Mouse (Mus musculus) kidney, postnatal 0 days (tissue): ENCODE results near the gene Nckap5. TPM values are rescaled to one million over a fixed set of nuclear protein-coding genes. Genes with fewer than 3 reads are reported as not detected.

Experiments
- ATAC-seq: fragments of 200-750 bp; cut with Nextera tagmentation; replicated peaks from 2 replicates; pipeline ENCODE4 v1.8.0; 2017; ENCODE audit warnings: low read depth, moderate number of reproducible peaks, moderate TSS enrichment, moderate library complexity; ENCODE audit not compliant: low FRiP score
- DNase-seq: peaks from one replicate; pipeline ENCODE4 v3.0.0-alpha.2; 2016; ENCODE audit warnings: low spot score
- H3K27ac ChIP-seq: fragments of 300-500 bp; sonication (generic); 2 replicates; pipeline ENCODE4 v1.5.1; 2014; ENCODE audit warnings: mild to moderate bottlenecking
- H3K27me3 ChIP-seq: fragments of 300-500 bp; sonication (generic); 2 replicates; pipeline ENCODE4 v1.6.1; 2014; ENCODE audit warnings: low read length, mixed read lengths; ENCODE audit not compliant: insufficient read depth
- H3K36me3 ChIP-seq: fragments of 300-500 bp; sonication (generic); 2 replicates; pipeline ENCODE4 v1.6.1; 2014; ENCODE audit warnings: low read length, mixed read lengths; ENCODE audit not compliant: insufficient read depth
- H3K4me1 ChIP-seq: fragments of 300-500 bp; sonication (generic); replicated peaks from 2 replicates; pipeline ENCODE4 v1.6.1; 2014; ENCODE audit warnings: antibody characterized with exemption, low read length, mixed read lengths; ENCODE audit not compliant: insufficient read depth
- H3K4me2 ChIP-seq: fragments of 300-500 bp; sonication (generic); 2 replicates; pipeline ENCODE4 v1.6.1; 2014; ENCODE audit warnings: mild to moderate bottlenecking, low read length, moderate library complexity, mixed read lengths
- H3K4me3 ChIP-seq: fragments of 300-500 bp; sonication (generic); replicated peaks from 2 replicates; pipeline ENCODE4 v1.5.1; 2014; ENCODE audit warnings: low read depth, low read length
- H3K9ac ChIP-seq: fragments of 300-500 bp; sonication (generic); 2 replicates; pipeline ENCODE4 v1.6.1; 2014; ENCODE audit warnings: low read depth, low read length
- H3K9me3 ChIP-seq: fragments of 300-500 bp; sonication (generic); replicated peaks from 2 replicates; pipeline ENCODE4 v1.6.1; 2016; ENCODE audit warnings: low read length, inconsistent platforms, mixed read lengths
- CTCF ChIP-seq: IDR thresholded peaks from 2 replicates; pipeline ENCODE4 v1.5.1; 2016; ENCODE audit warnings: antibody characterized with exemption, low read depth, mild to moderate bottlenecking, moderate library complexity
- WGBS: fragments of 180-500 bp; shearing (Covaris S2); extraction: QIAGEN DNeasy Blood & Tissue Kit; methylation state at CpG from one replicate; pipeline ENCODE4 v1.1.7; 2014; 5-methylcytosine and 5-hydroxymethylcytosine counted together
- polyA plus RNA-seq: library from polyadenylated mRNA; unstranded; fragments of >200 nt; fragmentation: Nextera tagmentation; extraction: Ambion mirVana; gene quantifications from 2 replicates; pipeline ENCODE4 v1.2.1, GENCODE M21; 2015

The Nckap5 gene
- polyA plus RNA-seq, 1 experiment from 2014 or later: 4.0 TPM

GRCm38 (mm10) chr1:126616964-126617363 lies 213.6 kb downstream of the Nckap5 start:
- WGBS: 13% methylated on average over 5 of the region's 5 CpGs
- TF ChIP-seq CTCF: no peak
- ATAC-seq (no peak), DNase-seq (peak; percentile 80)
- no peak overlapping the region for H3K9ac ChIP-seq
- no peak overlapping the region for H3K4me2 ChIP-seq
- no peaks in the 10 kb centered on the region for H3K9me3 ChIP-seq
- no peak overlapping the region for H3K27ac ChIP-seq
- no peaks in the 10 kb centered on the region for H3K36me3 ChIP-seq
- no peak overlapping the region for H3K4me3 ChIP-seq
- no peaks in the 10 kb centered on the region for H3K27me3 ChIP-seq
- no peaks in the 10 kb centered on the region for H3K4me1 ChIP-seq

DNA sequence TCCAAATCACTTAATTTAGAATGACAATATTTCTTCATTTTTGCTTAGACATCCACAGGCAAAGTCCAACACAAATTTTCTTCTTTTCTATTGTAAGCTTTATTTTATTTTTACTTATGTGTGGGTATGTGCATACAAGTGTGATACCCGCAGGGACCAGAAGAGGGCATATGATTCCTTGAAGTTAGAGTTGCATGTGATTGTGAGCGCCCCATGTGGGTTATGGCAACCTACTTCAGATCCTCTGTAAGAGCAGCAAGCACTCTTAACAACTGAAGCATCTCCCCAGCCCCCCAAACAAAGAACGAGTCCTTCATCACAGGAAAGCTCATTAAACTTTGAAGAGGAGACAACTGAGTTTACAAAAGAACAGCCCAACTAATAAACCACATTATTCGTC lies 217.7 kb downstream of the Nckap5 start:
- no peaks in the 10 kb centered on the region for H3K27me3 ChIP-seq
- ATAC-seq: no peak
- no peak overlapping the region for H3K4me2 ChIP-seq
- no peak overlapping the region for H3K9ac ChIP-seq
- DNase-seq: no peak
- H3K9me3 ChIP-seq: no peaks in the 10 kb centered on the region
- H3K27ac ChIP-seq: no peak overlapping the region
- no peak overlapping the region for H3K4me3 ChIP-seq
- no peaks in the 10 kb centered on the region for H3K36me3 ChIP-seq
- TF ChIP-seq CTCF: peak; percentile 17; the same call in 1 of the 2 replicates
- 82% methylated on average over 4 of the region's 4 CpGs for WGBS
- H3K4me1 ChIP-seq: no peaks in the 10 kb centered on the region

DNA sequence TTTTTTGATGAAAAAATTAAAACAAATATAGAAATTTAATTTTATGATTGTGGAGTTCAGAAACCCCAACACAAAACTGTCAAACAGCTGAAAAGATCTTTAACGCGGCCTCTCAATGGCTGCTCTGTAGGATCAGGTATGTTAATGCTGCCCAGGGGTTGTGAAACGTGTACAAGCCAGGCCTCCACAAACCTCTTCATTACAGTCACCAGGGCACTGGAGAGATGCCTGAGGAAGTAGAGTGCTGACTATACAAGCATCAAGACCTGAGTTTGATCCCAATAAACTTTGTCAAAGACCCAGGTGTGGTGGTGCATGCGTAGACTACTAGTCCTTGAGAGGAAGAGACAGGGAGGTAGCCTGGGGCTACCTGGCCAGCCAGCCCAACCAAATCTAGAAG lies 222.0 kb downstream of the Nckap5 start:
- Histone ChIP-seq H3K36me3 (no peaks in the 10 kb centered on the region), H3K9me3 (no peaks in the 10 kb centered on the region), H3K27me3 (no peaks in the 10 kb centered on the region), H3K27ac (no peak overlapping the region), H3K4me3 (no peak overlapping the region), H3K4me1 (0 out of 2 replicates have a peak, but pooled peaks cover 2% of the 10 kb centered on the region), H3K4me2 (no peak overlapping the region), H3K9ac (no peak overlapping the region)
- TF ChIP-seq CTCF: no peak
- DNase-seq: no peak
- no peak for ATAC-seq
- WGBS: 89% methylated on average over 4 of the region's 4 CpGs

DNA sequence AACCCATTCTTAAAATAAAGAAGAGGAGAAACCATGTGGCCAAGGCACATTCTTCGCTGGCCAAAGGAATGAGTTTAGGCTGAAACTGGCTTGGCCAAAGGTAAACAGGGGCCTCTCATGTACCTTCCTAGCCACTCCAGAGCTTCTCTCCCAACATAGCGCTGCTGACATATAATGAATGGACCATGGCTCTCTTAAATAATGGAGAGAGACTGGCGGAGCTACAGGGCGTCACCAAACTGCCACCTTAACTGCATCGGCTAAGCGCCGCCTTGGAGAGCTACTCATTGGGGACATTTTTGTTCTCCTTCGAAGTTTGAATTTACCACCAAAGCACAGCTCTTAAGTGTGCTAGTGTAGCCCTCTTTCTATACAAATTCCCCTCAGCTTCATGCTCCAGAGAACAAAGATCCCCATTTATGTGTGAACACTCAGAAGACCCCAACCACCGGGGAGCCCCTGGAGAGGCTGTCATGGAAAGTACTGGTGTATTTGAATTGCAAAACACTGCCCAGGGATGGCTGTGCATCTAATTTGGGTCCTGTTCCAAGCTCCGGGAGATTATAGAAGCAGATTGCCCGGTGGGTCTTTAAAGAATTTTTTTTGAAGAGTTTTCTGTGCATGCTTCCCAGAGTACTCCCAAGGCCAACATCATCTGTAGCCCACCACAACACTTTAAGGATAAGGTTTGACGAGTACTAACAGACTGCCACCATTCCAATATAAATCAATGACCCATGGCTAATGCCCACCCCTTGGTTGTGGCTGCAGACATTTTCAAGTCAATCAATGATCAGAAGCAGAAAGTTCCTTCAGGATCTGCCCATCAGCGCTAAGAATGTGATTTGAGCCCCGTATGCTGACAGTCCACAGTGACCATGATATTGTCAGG lies 224.2 kb downstream of the Nckap5 start:
- H3K27ac ChIP-seq: no peak overlapping the region
- H3K4me2 ChIP-seq: no peak overlapping the region
- ATAC-seq (no peak), DNase-seq (no peak)
- H3K27me3 ChIP-seq: no peaks in the 10 kb centered on the region
- no peak for TF ChIP-seq CTCF
- H3K9me3 ChIP-seq: no peaks in the 10 kb centered on the region
- no peak overlapping the region for H3K4me3 ChIP-seq
- no peak overlapping the region for H3K9ac ChIP-seq
- 74% methylated on average over 14 of the region's 14 CpGs for WGBS
- no peaks in the 10 kb centered on the region for H3K36me3 ChIP-seq
- 0 out of 2 replicates have a peak, but pooled peaks cover 2% of the 10 kb centered on the region for H3K4me1 ChIP-seq

GRCm38 (mm10) chr1:126604551-126604950 lies 226.0 kb downstream of the Nckap5 start:
- H3K36me3 ChIP-seq: no peaks in the 10 kb centered on the region
- H3K9me3 ChIP-seq: no peaks in the 10 kb centered on the region
- peak overlapping the region; percentile 33 for H3K4me2 ChIP-seq
- WGBS: 50% methylated on average over 9 of the region's 9 CpGs
- H3K9ac ChIP-seq: no peak overlapping the region
- DNase-seq (peak; percentile 25), ATAC-seq (peak; percentile 70; the same call in 1 of the 2 replicates)
- no peak overlapping the region for H3K4me3 ChIP-seq
- no peak for TF ChIP-seq CTCF
- peak overlapping the region; percentile 37 for H3K27ac ChIP-seq
- 0 out of 2 replicates have a peak, but pooled peaks cover 2% of the 10 kb centered on the region for H3K4me1 ChIP-seq
- no peaks in the 10 kb centered on the region for H3K27me3 ChIP-seq

DNA sequence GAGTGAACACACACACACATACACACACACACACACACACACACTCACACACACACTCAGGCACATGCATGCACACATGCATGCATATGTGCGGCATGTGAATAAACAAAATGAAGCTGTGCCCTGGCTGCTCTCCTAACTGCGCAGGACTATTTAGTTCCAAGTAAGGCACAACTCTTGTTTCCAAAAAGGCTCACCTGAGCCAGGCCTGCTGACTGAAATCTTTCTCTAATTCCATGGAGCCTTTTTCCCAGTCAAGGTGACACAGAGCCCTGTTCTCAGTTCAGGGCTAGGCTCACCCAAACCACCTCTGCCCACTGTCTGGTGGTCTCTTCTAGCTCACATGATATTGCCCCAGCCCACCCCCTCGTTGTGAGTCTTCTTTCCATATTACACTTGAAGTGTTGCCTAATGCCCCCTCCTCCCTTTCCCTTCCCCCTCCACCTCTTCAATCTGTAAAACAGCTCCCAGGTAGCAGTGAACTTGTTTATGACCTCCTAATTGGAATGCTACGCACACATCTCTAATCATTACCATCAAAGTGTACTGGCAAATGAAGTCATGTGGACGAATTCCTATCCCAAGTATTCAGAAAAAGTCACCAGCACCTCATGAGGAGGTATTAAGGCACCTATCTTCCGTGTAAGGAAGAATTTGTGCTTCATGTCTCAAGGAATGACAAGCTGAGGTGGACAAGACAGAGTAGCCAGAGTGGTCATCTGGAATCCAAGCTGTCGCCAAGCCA lies 226.7 kb downstream of the Nckap5 start:
- Histone ChIP-seq H3K27ac (peak overlapping the region; percentile 37), H3K36me3 (no peaks in the 10 kb centered on the region), H3K4me1 (0 out of 2 replicates have a peak, but pooled peaks cover 2% of the 10 kb centered on the region), H3K4me2 (peak overlapping the region; percentile 33), H3K27me3 (no peaks in the 10 kb centered on the region), H3K9me3 (no peaks in the 10 kb centered on the region), H3K4me3 (no peak overlapping the region), H3K9ac (no peak overlapping the region)
- TF ChIP-seq CTCF: no peak
- DNase-seq (peak; percentile 35), ATAC-seq (peak; percentile 65; the same call in 1 of the 2 replicates)
- WGBS: 61% methylated on average over 7 of the region's 7 CpGs
